Mouse (Mus musculus): ENCODE data around the gene Nphp3.

DNA sequence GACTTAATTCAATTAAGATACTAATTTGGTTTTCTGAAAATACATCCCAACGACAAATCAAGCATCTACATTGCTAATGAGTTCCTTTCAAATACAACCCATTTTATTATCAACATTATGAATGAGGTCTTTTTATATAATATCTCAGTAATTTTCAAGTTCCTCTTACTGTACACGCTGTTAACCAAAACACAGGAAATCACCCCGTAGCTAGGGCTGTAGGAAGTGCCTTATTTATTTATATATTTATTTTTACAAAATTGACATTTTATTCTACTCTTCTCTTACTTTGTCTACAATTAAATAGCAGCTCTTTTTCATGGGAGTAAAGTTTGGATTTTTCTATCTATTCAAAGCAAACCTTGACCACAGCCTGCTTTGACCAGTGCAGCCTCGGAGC is 37.4 kb downstream of the Nphp3 start:
- TF ChIP-seq TAL1 (IDR thresholded peaks at IDR 0.05; ENCODE audit: low read length) (no peak), GATA1 (IDR thresholded peaks at IDR 0.05; ENCODE audit: low read length) (no peak)

All from erythroblast, embryonic 14.5 days (primary cell).